ENCODE assay signal across 8 mouse cellular contexts in genomic region chr2:133552031-133552841, GRCm38 (mm10). TPM values are rescaled to one million over a fixed set of nuclear protein-coding genes. Genes with fewer than 3 reads are reported as not detected.
DNase-seq lines count a peak whose midpoint lies in the region; ATAC-seq and TF ChIP-seq lines count a peak whose summit lies in the region.

TSS of gene Bmp2 (plus strand) at chr2:133552159.

- no peaks in the 10 kb centered on the region for H3K36me3 ChIP-seq in forebrain, embryonic 11.5 days (ENCODE audit: control insufficient read depth, insufficient read depth, low read length)
- no peaks in the 10 kb centered on the region for H3K36me3 ChIP-seq in heart, embryonic 14.5 days (ENCODE audit: control insufficient read depth, insufficient read depth, low read length)
- H3K36me3 ChIP-seq in kidney, postnatal 0 days (ENCODE audit: insufficient read depth, low read length), result no peaks in the 10 kb centered on the region
- no peaks in the 10 kb centered on the region for H3K36me3 ChIP-seq in liver, embryonic 13.5 days

- H3K4me1 ChIP-seq in forebrain, embryonic 11.5 days (replicated peaks; ENCODE audit: control insufficient read depth, insufficient read depth, low read length), result peaks cover 5% of the 10 kb centered on the region
- peaks cover 0 to 6% of the 10 kb centered on the region in 2 experiments; a peak in 2 of 4 replicates for H3K4me1 ChIP-seq in heart, embryonic 14.5 days (ENCODE audit: control insufficient read depth in 2 of 2, insufficient read depth in 2 of 2, low read length in 2 of 2)
- peaks cover 7% of the 10 kb centered on the region; the same call in 1 of the 2 replicates for H3K4me1 ChIP-seq in kidney, postnatal 0 days (replicated peaks; ENCODE audit: insufficient read depth, low read length)
- H3K4me1 ChIP-seq in liver, embryonic 13.5 days (replicated peaks), result 0 out of 2 replicates have a peak, but pooled peaks cover 6% of the 10 kb centered on the region

- TF ChIP-seq CTCF in kidney, postnatal 0 days (IDR thresholded peaks at IDR 0.05; ENCODE audit: low read depth), result 0 out of 2 replicates have a peak, but pooled peaks have one; percentile 8

- peak; percentile 59 for ATAC-seq in forebrain, embryonic 11.5 days (replicated peaks; ENCODE audit: low FRiP score)
- ATAC-seq in heart, embryonic 14.5 days (ENCODE audit: insufficient number of reproducible peaks, insufficient read depth, low FRiP score, low read depth), result peak; percentile 70
- peak; percentile 49 for ATAC-seq in kidney, postnatal 0 days (replicated peaks; ENCODE audit: low FRiP score, low read depth)
- ATAC-seq in liver, embryonic 13.5 days (ENCODE audit: low read depth), result peak; percentile 59

- peak within 1 kb of the TSS; percentile 23 for H3K9ac ChIP-seq in forebrain, embryonic 11.5 days (ENCODE audit: low read length)
- H3K9ac ChIP-seq in heart, embryonic 14.5 days (ENCODE audit: low read length), result peak within 1 kb of the TSS; percentile 78
- peak within 1 kb of the TSS; percentile 55 for H3K9ac ChIP-seq in kidney, postnatal 0 days (ENCODE audit: low read depth, low read length)
- H3K9ac ChIP-seq in liver, embryonic 13.5 days, result peak within 1 kb of the TSS; percentile 43

- H3K27ac ChIP-seq in forebrain, embryonic 11.5 days (ENCODE audit: low read depth, low read length), result no peak within 1 kb of the TSS
- H3K27ac ChIP-seq in heart, embryonic 14.5 days (replicated peaks in 1 of 2; ENCODE audit: control insufficient read depth in 1 of 2, insufficient read depth in 1 of 2, low read depth in 2 of 2, low read length in 2 of 2), result peak within 1 kb of the TSS; percentile 1 to 30; a peak in 2 of 4 replicates
- H3K27ac ChIP-seq in kidney, postnatal 0 days, result no peak within 1 kb of the TSS
- no peak within 1 kb of the TSS for H3K27ac ChIP-seq in liver, embryonic 13.5 days

- H3K27me3 ChIP-seq in forebrain, embryonic 11.5 days (ENCODE audit: control insufficient read depth, insufficient read depth, low read length), result peaks cover 42% of the 10 kb centered on the region
- peaks cover 27% of the 10 kb centered on the region for H3K27me3 ChIP-seq in heart, embryonic 14.5 days (ENCODE audit: control insufficient read depth, insufficient read depth, low read length)
- H3K27me3 ChIP-seq in kidney, postnatal 0 days (ENCODE audit: insufficient read depth, low read length), result peaks cover 12% of the 10 kb centered on the region; the same call in 1 of the 2 replicates
- H3K27me3 ChIP-seq in liver, embryonic 13.5 days, result peaks cover 66% of the 10 kb centered on the region

- H3K9me3 ChIP-seq in forebrain, embryonic 11.5 days (ENCODE audit: control insufficient read depth, low read length), result no peaks in the 10 kb centered on the region
- no peaks in the 10 kb centered on the region for H3K9me3 ChIP-seq in heart, embryonic 14.5 days (ENCODE audit: control insufficient read depth, low read length)
- H3K9me3 ChIP-seq in kidney, postnatal 0 days (replicated peaks; ENCODE audit: low read length), result no peaks in the 10 kb centered on the region
- no peaks in the 10 kb centered on the region for H3K9me3 ChIP-seq in liver, embryonic 13.5 days (replicated peaks)

- peak; percentile 16 for DNase-seq in layer of hippocampus, adult 11-12 months (ENCODE audit: low spot score)
- DNase-seq in layer of hippocampus, adult 9-10 months (ENCODE audit: low spot score), result no peak
- DNase-seq in forebrain, embryonic 11.5 days (ENCODE audit: low spot score), result peak; percentile 82
- peak; percentile 58 for DNase-seq in kidney, postnatal 0 days (ENCODE audit: low spot score)
- no peak for DNase-seq in liver, embryonic 13.5 days
- DNase-seq in neural tube, embryonic 10.5 days (ENCODE audit: extremely low spot score, low spot score), result peak; percentile 77
- peak; percentile 19 for DNase-seq in testis, postnatal 14 days (ENCODE audit: low spot score)

- WGBS in forebrain, embryonic 11.5 days, result under 1% methylated on average over 93 of the region's 110 CpGs
- WGBS in heart, embryonic 14.5 days, result under 1% methylated on average over 109 of the region's 110 CpGs
- WGBS in kidney, postnatal 0 days, result under 1% methylated on average over 82 of the region's 110 CpGs
- WGBS in liver, embryonic 13.5 days (ENCODE audit: insufficient replicate concordance), result under 1% methylated on average over 107 of the region's 110 CpGs

- H3K4me3 ChIP-seq in forebrain, embryonic 11.5 days (ENCODE audit: low read depth, low read length), result peak within 1 kb of the TSS; percentile 50
- peak within 1 kb of the TSS; percentile 52 to 70 for H3K4me3 ChIP-seq in heart, embryonic 14.5 days (ENCODE audit: control insufficient read depth in 1 of 2, insufficient read depth in 1 of 2, low read depth in 1 of 2, low read length in 2 of 2)
- peak within 1 kb of the TSS; percentile 56 for H3K4me3 ChIP-seq in kidney, postnatal 0 days (replicated peaks; ENCODE audit: low read depth, low read length)
- H3K4me3 ChIP-seq in liver, embryonic 13.5 days (replicated peaks), result peak within 1 kb of the TSS; percentile 52

- peak within 1 kb of the TSS; percentile 89 for H3K4me2 ChIP-seq in forebrain, embryonic 11.5 days (ENCODE audit: low read depth, low read length, severe bottlenecking)
- peak within 1 kb of the TSS; percentile 95 for H3K4me2 ChIP-seq in heart, embryonic 14.5 days (ENCODE audit: low read length)
- peak within 1 kb of the TSS; percentile 92 for H3K4me2 ChIP-seq in kidney, postnatal 0 days (ENCODE audit: low read length)
- peak within 1 kb of the TSS; percentile 62 for H3K4me2 ChIP-seq in liver, embryonic 13.5 days

RNA-seq across cellular contexts. Expression of gene Bmp2, which starts in this region (rescaled TPM):
- 2.6 and 3.0 TPM in 2 replicates for polyA plus RNA-seq in forebrain, embryonic 11.5 days (2014; fragmentation: Nextera tagmentation; extraction: Ambion mirVana)
- polyA plus RNA-seq in heart, embryonic 14.5 days (2014; fragmentation: Nextera tagmentation; extraction: Ambion mirVana), result 9.0 and 9.7 TPM in 2 replicates
- polyA plus RNA-seq in kidney, postnatal 0 days (2015; fragmentation: Nextera tagmentation; extraction: Ambion mirVana), result 9.9 and 11.3 TPM in 2 replicates
- 3.1 and 3.9 TPM in 2 replicates for polyA plus RNA-seq in liver, embryonic 13.5 days (2015; fragmentation: Nextera tagmentation; extraction: Ambion mirVana)

Comparison
In these comparisons a context has a peak if more than half of its experiments do, and no peak if none do; other contexts are left out.
1. DNase-seq: peak in layer of hippocampus, adult 11-12 months (single experiment), forebrain, embryonic 11.5 days (single experiment), kidney, postnatal 0 days (single experiment), neural tube, embryonic 10.5 days (single experiment) and testis, postnatal 14 days (single experiment); none in layer of hippocampus, adult 9-10 months (single experiment) and liver, embryonic 13.5 days (single experiment).
2. H3K27ac ChIP-seq: peak in heart, embryonic 14.5 days (2 of 2); none in forebrain, embryonic 11.5 days (single experiment), kidney, postnatal 0 days (single experiment) and liver, embryonic 13.5 days (single experiment).
3. H3K9ac ChIP-seq: peak in every context shown above with its lines; median percentile 78 in heart, embryonic 14.5 days; 55 in kidney, postnatal 0 days; 43 in liver, embryonic 13.5 days; 23 in forebrain, embryonic 11.5 days.
4. Peak in every context shown above with its lines, with median percentiles within 50 percentile points of each other: ATAC-seq, H3K4me2 ChIP-seq and H3K4me3 ChIP-seq.